Mouse (Mus musculus): Measurements from ENCODE around the gene Itga5. TPM values are rescaled to one million over a fixed set of nuclear protein-coding genes. Genes with fewer than 3 reads are reported as not detected.

Itga5 gene
- polyA plus RNA-seq, 1 experiment from 2014 or later, result 36.2 TPM

GRCm38 (mm10) chr15:103298861-103299616 is 67.5 kb downstream of the Itga5 start:
- Histone ChIP-seq H3K4me2 (replicated peaks; ENCODE audit: low read depth) (no peak overlapping the region), H3K9ac (ENCODE audit: low read length) (no peak overlapping the region), H3K27me3 (ENCODE audit: control insufficient read depth, insufficient read depth, low read length) (no peaks in the 10 kb centered on the region), H3K36me3 (ENCODE audit: control insufficient read depth, insufficient read depth, low read length) (peaks cover 5% of the 10 kb centered on the region), H3K9me3 (ENCODE audit: control insufficient read depth, low read length) (no peaks in the 10 kb centered on the region), H3K4me1 (replicated peaks; ENCODE audit: control insufficient read depth, insufficient read depth) (peaks cover 10% of the 10 kb centered on the region), H3K27ac (replicated peaks) (no peak overlapping the region; the same call in 1 of the 2 replicates), H3K4me3 (ENCODE audit: low read depth, low read length) (no peak overlapping the region)
- DNase-seq (ENCODE audit: low spot score) (no peak), ATAC-seq (ENCODE audit: low FRiP score, low TSS enrichment) (no peak)
- no peak for TF ChIP-seq EP300 (optimal IDR thresholded peaks at IDR 0.05)
- TF ChIP-seq CTCF (IDR thresholded peaks at IDR 0.05; ENCODE audit: low read depth), result no peak
- 69% methylated on average over 5 of the region's 5 CpGs for WGBS

- Histone ChIP-seq H3K9ac (ENCODE audit: low read length) (no peak overlapping the region), H3K27me3 (ENCODE audit: control insufficient read depth, insufficient read depth, low read length) (no peaks in the 10 kb centered on the region), H3K27ac (replicated peaks) (no peak overlapping the region), H3K4me3 (ENCODE audit: low read depth, low read length) (no peak overlapping the region), H3K36me3 (ENCODE audit: control insufficient read depth, insufficient read depth, low read length) (peaks cover 9% of the 10 kb centered on the region), H3K4me2 (replicated peaks; ENCODE audit: low read depth) (no peak overlapping the region), H3K4me1 (replicated peaks; ENCODE audit: control insufficient read depth, insufficient read depth) (peaks cover 3% of the 10 kb centered on the region), H3K9me3 (ENCODE audit: control insufficient read depth, low read length) (no peaks in the 10 kb centered on the region)
- DNase-seq (ENCODE audit: low spot score) (no peak), ATAC-seq (ENCODE audit: low FRiP score, low TSS enrichment) (no peak)
- TF ChIP-seq EP300 (optimal IDR thresholded peaks at IDR 0.05) (no peak), CTCF (IDR thresholded peaks at IDR 0.05; ENCODE audit: low read depth) (no peak)
- WGBS, result 78% methylated on average over 3 of the region's 3 CpGs
Measured at GRCm38 (mm10) chr15:103298026-103298425, 68.5 kb downstream of the Itga5 start.

GRCm38 (mm10) chr15:103297313-103297712 is 69.2 kb downstream of the Itga5 start:
- TF ChIP-seq EP300 (optimal IDR thresholded peaks at IDR 0.05) (no peak), CTCF (IDR thresholded peaks at IDR 0.05; ENCODE audit: low read depth) (no peak)
- H3K9ac ChIP-seq (ENCODE audit: low read length), result no peak overlapping the region
- no peaks in the 10 kb centered on the region for H3K27me3 ChIP-seq (ENCODE audit: control insufficient read depth, insufficient read depth, low read length)
- H3K36me3 ChIP-seq (ENCODE audit: control insufficient read depth, insufficient read depth, low read length), result peaks cover 9% of the 10 kb centered on the region
- no peak overlapping the region for H3K4me2 ChIP-seq (replicated peaks; ENCODE audit: low read depth)
- DNase-seq (ENCODE audit: low spot score) (no peak), ATAC-seq (ENCODE audit: low FRiP score, low TSS enrichment) (no peak)
- no peak overlapping the region for H3K27ac ChIP-seq (replicated peaks)
- H3K9me3 ChIP-seq (ENCODE audit: control insufficient read depth, low read length), result no peaks in the 10 kb centered on the region
- WGBS, result 79% methylated on average over 6 of the region's 6 CpGs
- H3K4me1 ChIP-seq (replicated peaks; ENCODE audit: control insufficient read depth, insufficient read depth), result peaks cover 3% of the 10 kb centered on the region
- H3K4me3 ChIP-seq (ENCODE audit: low read depth, low read length), result no peak overlapping the region

- ATAC-seq (ENCODE audit: low FRiP score, low TSS enrichment) (no peak), DNase-seq (ENCODE audit: low spot score) (no peak)
- Histone ChIP-seq H3K4me2 (replicated peaks; ENCODE audit: low read depth) (no peak overlapping the region), H3K27me3 (ENCODE audit: control insufficient read depth, insufficient read depth, low read length) (no peaks in the 10 kb centered on the region), H3K9me3 (ENCODE audit: control insufficient read depth, low read length) (no peaks in the 10 kb centered on the region), H3K36me3 (ENCODE audit: control insufficient read depth, insufficient read depth, low read length) (peaks cover 9% of the 10 kb centered on the region), H3K4me3 (ENCODE audit: low read depth, low read length) (no peak overlapping the region), H3K4me1 (replicated peaks; ENCODE audit: control insufficient read depth, insufficient read depth) (peaks cover 3% of the 10 kb centered on the region; the same call in 1 of the 2 replicates), H3K9ac (ENCODE audit: low read length) (no peak overlapping the region), H3K27ac (replicated peaks) (no peak overlapping the region)
- TF ChIP-seq EP300 (optimal IDR thresholded peaks at IDR 0.05) (no peak), CTCF (IDR thresholded peaks at IDR 0.05; ENCODE audit: low read depth) (no peak)
- 27% methylated on average over 5 of the region's 5 CpGs for whole genome bisulfite sequencing
Measured at GRCm38 (mm10) chr15:103295851-103296250, 70.7 kb downstream of the Itga5 start.

- H3K27me3 ChIP-seq (ENCODE audit: control insufficient read depth, insufficient read depth, low read length), result no peaks in the 10 kb centered on the region
- peaks cover 9% of the 10 kb centered on the region for H3K36me3 ChIP-seq (ENCODE audit: control insufficient read depth, insufficient read depth, low read length)
- H3K27ac ChIP-seq (replicated peaks), result no peak overlapping the region
- no peaks in the 10 kb centered on the region for H3K9me3 ChIP-seq (ENCODE audit: control insufficient read depth, low read length)
- DNase-seq (ENCODE audit: low spot score), result no peak
- H3K4me1 ChIP-seq (replicated peaks; ENCODE audit: control insufficient read depth, insufficient read depth), result no peaks in the 10 kb centered on the region
- no peak for ATAC-seq (ENCODE audit: low FRiP score, low TSS enrichment)
- H3K9ac ChIP-seq (ENCODE audit: low read length), result no peak overlapping the region
- WGBS, result 80% methylated on average over 2 of the region's 2 CpGs
- TF ChIP-seq CTCF (IDR thresholded peaks at IDR 0.05; ENCODE audit: low read depth) (no peak), EP300 (optimal IDR thresholded peaks at IDR 0.05) (no peak)
- no peak overlapping the region for H3K4me3 ChIP-seq (ENCODE audit: low read depth, low read length)
- H3K4me2 ChIP-seq (replicated peaks; ENCODE audit: low read depth), result no peak overlapping the region
Measured at GRCm38 (mm10) chr15:103294649-103295048, 71.9 kb downstream of the Itga5 start.

Small RNAs within 50 kb of the gene (microRNA-seq; reads per million reads assigned to microRNA genes)
- not detected for gene Mir6963

Other genes starting within 250 kb of the Itga5 start
- gene Smug1, start 199.7 kb downstream of the Itga5 start, polyA plus RNA-seq (2015; fragmentation: Nextera tagmentation; extraction: Ambion mirVana), result 10.6 and 11.2 TPM in 2 replicates
- 23.0 and 26.8 TPM in 2 replicates for gene Cbx5, start 126.9 kb downstream of the Itga5 start, polyA plus RNA-seq (2015; fragmentation: Nextera tagmentation; extraction: Ambion mirVana)
- 236 and 251 TPM in 2 replicates for gene Hnrnpa1, start 126.3 kb downstream of the Itga5 start, polyA plus RNA-seq (2015; fragmentation: Nextera tagmentation; extraction: Ambion mirVana)
- gene Nfe2, start 108.4 kb downstream of the Itga5 start, polyA plus RNA-seq (2015; fragmentation: Nextera tagmentation; extraction: Ambion mirVana), result 0.50 and 0.70 TPM in 2 replicates
- gene Copz1, start 94.0 kb downstream of the Itga5 start, polyA plus RNA-seq (2015; fragmentation: Nextera tagmentation; extraction: Ambion mirVana), result 159 and 168 TPM in 2 replicates
- 0.30 and 0.46 TPM in 2 replicates for gene Gpr84, start 56.2 kb downstream of the Itga5 start, polyA plus RNA-seq (2015; fragmentation: Nextera tagmentation; extraction: Ambion mirVana)
- 6.0 and 7.4 TPM in 2 replicates for gene Zfp385a, start 26.7 kb downstream of the Itga5 start, polyA plus RNA-seq (2015; fragmentation: Nextera tagmentation; extraction: Ambion mirVana)
- gene Gtsf1, start 63.7 kb upstream of the Itga5 start, polyA plus RNA-seq (2015; fragmentation: Nextera tagmentation; extraction: Ambion mirVana), result not detected in 2 replicates
- gene Gtsf2, start 81.7 kb upstream of the Itga5 start, polyA plus RNA-seq (2015; fragmentation: Nextera tagmentation; extraction: Ambion mirVana), result not detected in 2 replicates
- gene Nckap1l, start 87.0 kb upstream of the Itga5 start, polyA plus RNA-seq (2015; fragmentation: Nextera tagmentation; extraction: Ambion mirVana), result 1.5 and 1.6 TPM in 2 replicates
- gene Pde1b, start 136.3 kb upstream of the Itga5 start, polyA plus RNA-seq (2015; fragmentation: Nextera tagmentation; extraction: Ambion mirVana), result 5.0 and 5.8 TPM in 2 replicates
- 7.1 and 7.7 TPM in 2 replicates for gene Ppp1r1a, start 171.2 kb upstream of the Itga5 start, polyA plus RNA-seq (2015; fragmentation: Nextera tagmentation; extraction: Ambion mirVana)
- gene Glycam1, start 198.3 kb upstream of the Itga5 start, polyA plus RNA-seq (2015; fragmentation: Nextera tagmentation; extraction: Ambion mirVana), result 1.7 and 3.4 TPM in 2 replicates

All from stomach, postnatal 0 days (tissue).